Mouse (Mus musculus): ENCODE measurements around the gene Mt4.

GRCm38 (mm10) chr8:94104146-94104545 lies 32.9 kb upstream of the Mt4 start:
- TF ChIP-seq CTCF (IDR thresholded peaks at IDR 0.05; ENCODE audit: extremely low read depth, insufficient read depth, insufficient read length, insufficient replicate concordance), result no peak
- TF ChIP-seq POLR2A (IDR thresholded peaks at IDR 0.05; ENCODE audit: low read depth, low read length), result no peak
